Mouse (Mus musculus): ENCODE data around the gene Pitpnm3. TPM values are rescaled to one million over a fixed set of nuclear protein-coding genes. Genes with fewer than 3 reads are reported as not detected.

Gene Pitpnm3
- polyA plus RNA-seq, 1 experiment from 2014 or later = 0.18 TPM

DNA sequence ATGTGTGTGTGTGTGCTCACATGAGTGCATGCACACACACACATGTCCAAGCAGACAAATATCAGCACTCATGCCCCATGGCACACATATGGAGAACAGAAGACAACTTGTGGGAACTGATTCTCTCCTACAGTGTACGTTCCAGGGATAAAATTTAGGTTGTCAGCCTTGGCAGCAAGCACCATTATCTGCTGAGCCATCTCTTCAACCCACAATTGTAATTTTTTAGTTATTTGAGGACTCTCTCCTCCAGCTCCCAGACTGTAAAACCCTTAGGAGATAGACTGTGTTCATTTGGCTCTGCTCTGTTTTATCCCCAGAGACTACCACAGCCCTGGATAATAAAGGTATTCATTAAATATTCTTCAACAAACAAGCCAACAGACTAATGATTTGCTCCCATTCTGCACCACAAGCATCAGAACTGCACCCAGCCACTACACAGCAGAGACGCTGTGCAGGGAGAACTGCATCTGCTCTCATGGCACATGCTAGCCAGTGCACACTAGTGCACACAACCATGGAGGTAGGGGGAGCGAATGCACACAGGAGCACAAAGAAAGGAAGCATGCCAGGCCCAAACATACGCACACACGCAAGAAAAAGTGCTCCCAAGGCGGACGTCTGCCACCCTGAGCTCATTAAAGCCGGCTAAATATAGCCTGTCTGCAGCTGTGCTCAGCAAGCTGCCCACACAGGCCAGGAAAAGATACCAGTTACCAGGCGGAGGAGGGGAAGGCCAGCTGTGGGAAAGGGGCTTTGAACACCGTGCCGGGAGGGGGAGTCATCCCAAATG lies 49.1 kb downstream of the Pitpnm3 start:
- no peaks in the 10 kb centered on the region for H3K9me3 ChIP-seq (replicated peaks; ENCODE audit: control insufficient read depth, low read length)
- 20% methylated on average over 11 of the region's 11 CpGs for WGBS
- 0 out of 2 replicates have a peak overlapping the region, but pooled peaks have one; percentile 39 for H3K9ac ChIP-seq (ENCODE audit: low read length)
- H3K27me3 ChIP-seq (ENCODE audit: control insufficient read depth, insufficient read depth, low read length) = no peaks in the 10 kb centered on the region
- H3K4me1 ChIP-seq (ENCODE audit: control insufficient read depth, insufficient read depth, low read length) = peaks cover 17% of the 10 kb centered on the region
- H3K27ac ChIP-seq (ENCODE audit: low read length) = peak overlapping the region; percentile 82
- H3K4me2 ChIP-seq (ENCODE audit: low read depth, low read length) = peak overlapping the region; percentile 24; the same call in 1 of the 2 replicates
- H3K4me3 ChIP-seq (ENCODE audit: low read length) = no peak overlapping the region
- H3K36me3 ChIP-seq (ENCODE audit: control insufficient read depth, insufficient read depth) = no peaks in the 10 kb centered on the region
- ATAC-seq (replicated peaks; ENCODE audit: extremely low read depth, insufficient read depth, low FRiP score) = peak; percentile 85

- 91% methylated on average over 15 of the region's 15 CpGs for WGBS
- Histone ChIP-seq H3K27ac (ENCODE audit: low read length) (no peak overlapping the region), H3K36me3 (ENCODE audit: control insufficient read depth, insufficient read depth) (no peaks in the 10 kb centered on the region), H3K4me1 (ENCODE audit: control insufficient read depth, insufficient read depth, low read length) (peaks cover 17% of the 10 kb centered on the region), H3K4me2 (ENCODE audit: low read depth, low read length) (no peak overlapping the region), H3K9me3 (replicated peaks; ENCODE audit: control insufficient read depth, low read length) (no peaks in the 10 kb centered on the region), H3K9ac (ENCODE audit: low read length) (no peak overlapping the region), H3K27me3 (ENCODE audit: control insufficient read depth, insufficient read depth, low read length) (no peaks in the 10 kb centered on the region), H3K4me3 (ENCODE audit: low read length) (no peak overlapping the region)
- ATAC-seq (replicated peaks; ENCODE audit: extremely low read depth, insufficient read depth, low FRiP score) = no peak
Measured at GRCm38 (mm10) chr11:72084337-72084736, 51.2 kb downstream of the Pitpnm3 start.

DNA sequence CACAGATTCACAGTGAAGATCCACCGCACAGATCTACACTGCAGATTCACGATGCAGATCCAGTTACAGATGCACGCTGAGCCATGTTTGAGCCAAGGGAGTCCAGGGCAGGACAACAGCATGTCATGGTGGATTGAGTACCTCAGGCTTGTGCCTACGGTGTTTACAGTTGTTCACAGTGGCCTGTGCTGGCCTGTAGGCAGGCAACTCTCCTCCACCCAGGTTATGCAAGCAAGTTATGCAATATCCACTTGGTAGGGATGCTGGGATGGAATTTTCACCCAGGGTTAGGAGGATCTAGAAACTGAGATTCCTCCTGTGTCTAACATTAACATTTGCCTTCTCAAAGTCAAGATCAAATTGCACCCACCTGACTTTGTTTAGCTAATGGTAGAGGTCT lies 53.0 kb downstream of the Pitpnm3 start:
- ATAC-seq (replicated peaks; ENCODE audit: extremely low read depth, insufficient read depth, low FRiP score) = no peak
- Histone ChIP-seq H3K27ac (ENCODE audit: low read length) (no peak overlapping the region), H3K4me1 (ENCODE audit: control insufficient read depth, insufficient read depth, low read length) (peaks cover 21% of the 10 kb centered on the region), H3K9me3 (replicated peaks; ENCODE audit: control insufficient read depth, low read length) (no peaks in the 10 kb centered on the region), H3K9ac (ENCODE audit: low read length) (no peak overlapping the region), H3K27me3 (ENCODE audit: control insufficient read depth, insufficient read depth, low read length) (no peaks in the 10 kb centered on the region), H3K4me3 (ENCODE audit: low read length) (no peak overlapping the region), H3K36me3 (ENCODE audit: control insufficient read depth, insufficient read depth) (no peaks in the 10 kb centered on the region), H3K4me2 (ENCODE audit: low read depth, low read length) (no peak overlapping the region)
- 94% methylated on average over 4 of the region's 4 CpGs for WGBS

DNA sequence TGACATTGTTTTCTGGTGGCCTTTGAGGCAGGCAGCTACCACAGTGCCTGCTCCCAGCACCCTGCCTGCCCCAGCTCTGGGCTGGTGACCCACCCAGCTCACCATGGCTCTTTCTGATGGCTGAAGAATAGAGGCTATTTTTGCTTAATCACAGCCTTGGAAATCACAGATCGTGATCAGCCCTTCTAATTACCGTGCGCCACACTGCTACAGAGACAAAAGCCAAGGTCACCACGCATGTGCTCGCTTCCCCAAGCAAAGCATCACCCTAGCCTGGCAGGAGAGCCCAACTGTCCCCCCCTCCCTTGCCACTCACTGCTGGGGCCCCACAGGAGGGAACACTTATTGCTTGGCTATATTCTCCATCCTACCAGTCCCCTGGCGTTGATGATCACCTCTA lies 55.1 kb downstream of the Pitpnm3 start:
- Histone ChIP-seq H3K4me2 (ENCODE audit: low read depth, low read length) (no peak overlapping the region), H3K4me1 (ENCODE audit: control insufficient read depth, insufficient read depth, low read length) (peaks cover 7% of the 10 kb centered on the region), H3K36me3 (ENCODE audit: control insufficient read depth, insufficient read depth) (no peaks in the 10 kb centered on the region), H3K9me3 (replicated peaks; ENCODE audit: control insufficient read depth, low read length) (no peaks in the 10 kb centered on the region), H3K27me3 (ENCODE audit: control insufficient read depth, insufficient read depth, low read length) (no peaks in the 10 kb centered on the region), H3K9ac (ENCODE audit: low read length) (no peak overlapping the region), H3K4me3 (ENCODE audit: low read length) (no peak overlapping the region), H3K27ac (ENCODE audit: low read length) (no peak overlapping the region)
- WGBS = 81% methylated on average over 6 of the region's 6 CpGs
- no peak for ATAC-seq (replicated peaks; ENCODE audit: extremely low read depth, insufficient read depth, low FRiP score)

DNA sequence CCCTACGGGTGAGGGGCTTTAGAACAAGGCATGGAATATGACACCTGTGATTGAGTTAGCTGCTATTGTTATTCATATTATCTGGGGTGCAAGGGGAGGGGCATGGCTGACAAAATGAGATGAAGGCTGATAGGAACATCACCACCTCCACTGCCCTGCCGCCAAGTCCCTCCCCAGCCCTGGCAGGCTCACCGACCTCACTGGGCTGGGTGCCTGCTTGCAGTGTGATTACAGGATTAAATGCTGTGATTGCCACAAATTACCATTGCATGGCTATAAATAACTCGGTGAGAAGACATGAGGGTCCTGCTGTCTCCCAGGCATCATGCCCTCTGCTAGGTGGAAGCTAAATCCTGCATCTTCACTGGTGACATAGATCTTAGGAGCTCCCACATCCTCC lies 56.9 kb downstream of the Pitpnm3 start:
- Histone ChIP-seq H3K4me1 (ENCODE audit: control insufficient read depth, insufficient read depth, low read length) (peaks cover 4% of the 10 kb centered on the region; the same call in 1 of the 2 replicates), H3K36me3 (ENCODE audit: control insufficient read depth, insufficient read depth) (no peaks in the 10 kb centered on the region), H3K27ac (ENCODE audit: low read length) (no peak overlapping the region), H3K9ac (ENCODE audit: low read length) (no peak overlapping the region), H3K4me3 (ENCODE audit: low read length) (no peak overlapping the region), H3K9me3 (replicated peaks; ENCODE audit: control insufficient read depth, low read length) (no peaks in the 10 kb centered on the region), H3K4me2 (ENCODE audit: low read depth, low read length) (no peak overlapping the region), H3K27me3 (ENCODE audit: control insufficient read depth, insufficient read depth, low read length) (no peaks in the 10 kb centered on the region)
- WGBS = 30% methylated on average over 4 of the region's 4 CpGs
- ATAC-seq (replicated peaks; ENCODE audit: extremely low read depth, insufficient read depth, low FRiP score) = no peak

DNA sequence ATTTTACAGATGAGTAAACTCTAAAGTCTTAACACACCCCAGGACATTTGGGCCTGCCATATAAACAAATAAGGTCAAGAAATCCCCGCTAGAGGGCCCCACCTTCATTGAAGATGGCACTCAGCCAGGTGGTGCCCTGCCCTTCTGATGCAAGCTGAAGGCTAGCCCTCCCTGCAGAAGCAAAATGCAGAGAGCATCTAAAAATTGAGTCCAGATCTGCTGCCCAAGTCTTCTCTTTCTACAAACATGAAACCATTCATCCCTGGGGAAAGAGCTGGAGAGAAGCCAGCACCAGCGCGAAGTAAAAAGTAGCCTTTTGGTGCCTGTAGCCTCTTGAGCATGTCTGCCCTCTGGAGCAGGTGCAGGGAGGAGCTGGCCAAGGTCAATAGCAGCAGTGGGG lies 57.5 kb downstream of the Pitpnm3 start:
- 35% methylated on average over 3 of the region's 3 CpGs for WGBS

GRCm38 (mm10) chr11:72074230-72074629 lies 61.3 kb downstream of the Pitpnm3 start:
- Histone ChIP-seq H3K27me3 (ENCODE audit: control insufficient read depth, insufficient read depth, low read length) (no peaks in the 10 kb centered on the region), H3K4me2 (ENCODE audit: low read depth, low read length) (no peak overlapping the region), H3K9ac (ENCODE audit: low read length) (no peak overlapping the region), H3K9me3 (replicated peaks; ENCODE audit: control insufficient read depth, low read length) (no peaks in the 10 kb centered on the region), H3K36me3 (ENCODE audit: control insufficient read depth, insufficient read depth) (no peaks in the 10 kb centered on the region), H3K4me1 (ENCODE audit: control insufficient read depth, insufficient read depth, low read length) (peaks cover 4% of the 10 kb centered on the region; the same call in 1 of the 2 replicates), H3K27ac (ENCODE audit: low read length) (no peak overlapping the region), H3K4me3 (ENCODE audit: low read length) (no peak overlapping the region)
- WGBS = 56% methylated on average over 13 of the region's 13 CpGs
- no peak for ATAC-seq (replicated peaks; ENCODE audit: extremely low read depth, insufficient read depth, low FRiP score)

More for the DNA sequence above, 57.5 kb downstream of the Pitpnm3 start:
- no peak overlapping the region for H3K4me3 ChIP-seq (ENCODE audit: low read length)
- no peaks in the 10 kb centered on the region for H3K9me3 ChIP-seq (replicated peaks; ENCODE audit: control insufficient read depth, low read length)
- H3K4me1 ChIP-seq (ENCODE audit: control insufficient read depth, insufficient read depth, low read length) = peaks cover 4% of the 10 kb centered on the region; the same call in 1 of the 2 replicates
- H3K4me2 ChIP-seq (ENCODE audit: low read depth, low read length) = no peak overlapping the region
- H3K27ac ChIP-seq (ENCODE audit: low read length) = no peak overlapping the region
- no peaks in the 10 kb centered on the region for H3K36me3 ChIP-seq (ENCODE audit: control insufficient read depth, insufficient read depth)
- no peak overlapping the region for H3K9ac ChIP-seq (ENCODE audit: low read length)
- no peaks in the 10 kb centered on the region for H3K27me3 ChIP-seq (ENCODE audit: control insufficient read depth, insufficient read depth, low read length)
- no peak for ATAC-seq (replicated peaks; ENCODE audit: extremely low read depth, insufficient read depth, low FRiP score)

- Histone ChIP-seq H3K9me3 (replicated peaks; ENCODE audit: control insufficient read depth, low read length) (no peaks in the 10 kb centered on the region), H3K4me1 (ENCODE audit: control insufficient read depth, insufficient read depth, low read length) (no peaks in the 10 kb centered on the region), H3K9ac (ENCODE audit: low read length) (no peak overlapping the region), H3K36me3 (ENCODE audit: control insufficient read depth, insufficient read depth) (no peaks in the 10 kb centered on the region), H3K27ac (ENCODE audit: low read length) (no peak overlapping the region), H3K4me3 (ENCODE audit: low read length) (no peak overlapping the region), H3K4me2 (ENCODE audit: low read depth, low read length) (no peak overlapping the region), H3K27me3 (ENCODE audit: control insufficient read depth, insufficient read depth, low read length) (no peaks in the 10 kb centered on the region)
- WGBS = 53% methylated on average over 6 of the region's 6 CpGs
- ATAC-seq (replicated peaks; ENCODE audit: extremely low read depth, insufficient read depth, low FRiP score) = no peak
Measured at GRCm38 (mm10) chr11:72072331-72072905, 63.2 kb downstream of the Pitpnm3 start.

- H3K4me2 ChIP-seq (ENCODE audit: low read depth, low read length) = no peak overlapping the region
- ATAC-seq (replicated peaks; ENCODE audit: extremely low read depth, insufficient read depth, low FRiP score) = no peak
- no peak overlapping the region for H3K27ac ChIP-seq (ENCODE audit: low read length)
- no peak overlapping the region for H3K9ac ChIP-seq (ENCODE audit: low read length)
- H3K4me1 ChIP-seq (ENCODE audit: control insufficient read depth, insufficient read depth, low read length) = no peaks in the 10 kb centered on the region
- H3K36me3 ChIP-seq (ENCODE audit: control insufficient read depth, insufficient read depth) = no peaks in the 10 kb centered on the region
- WGBS = 78% methylated on average over 9 of the region's 9 CpGs
- H3K4me3 ChIP-seq (ENCODE audit: low read length) = no peak overlapping the region
- H3K27me3 ChIP-seq (ENCODE audit: control insufficient read depth, insufficient read depth, low read length) = no peaks in the 10 kb centered on the region
- 0 out of 2 replicates have a peak, but pooled peaks cover 2% of the 10 kb centered on the region for H3K9me3 ChIP-seq (replicated peaks; ENCODE audit: control insufficient read depth, low read length)
Measured at GRCm38 (mm10) chr11:72070733-72071132, 64.8 kb downstream of the Pitpnm3 start.

Measured in heart, embryonic 16.5 days (tissue).